Mouse (Mus musculus): ENCODE data around the gene Zfp239.

Zfp239 gene

DNA sequence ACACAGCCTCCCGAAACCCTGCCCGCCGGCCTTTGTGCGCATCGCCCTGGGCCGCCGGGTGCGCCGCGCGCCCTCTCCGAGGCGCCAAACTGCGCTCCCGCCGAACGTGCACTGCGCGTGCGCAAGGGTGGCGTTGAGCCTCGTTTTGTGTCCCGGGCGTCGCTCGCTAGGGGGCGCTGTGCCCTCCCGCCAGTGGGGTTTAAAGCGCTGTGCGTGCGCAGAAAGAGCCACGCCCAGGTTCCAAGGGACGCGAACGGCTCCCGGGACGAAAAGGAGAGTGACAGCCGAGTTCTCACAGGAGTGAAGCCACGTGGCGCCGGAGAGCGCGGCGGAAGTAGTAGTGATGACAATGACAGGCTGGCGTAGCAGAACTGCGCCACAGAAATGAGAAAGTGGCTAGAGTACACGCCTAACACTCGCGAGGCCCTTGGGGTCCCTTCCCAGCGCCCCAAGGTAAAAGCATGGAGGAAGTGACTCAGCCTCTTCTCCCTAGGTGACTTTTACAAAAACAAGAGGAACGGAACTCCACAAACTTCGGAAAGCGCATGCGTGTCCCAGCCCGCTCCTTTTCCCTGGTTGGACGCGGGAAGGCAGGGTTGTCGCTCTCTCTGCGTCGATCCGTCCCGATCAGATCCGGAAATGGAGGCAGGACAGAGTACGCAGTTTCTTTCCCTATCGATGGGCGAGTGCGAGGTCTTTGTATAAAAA lies 17.7 kb downstream of the Zfp239 start:
- peak; percentile 100 for DNase-seq

DNA sequence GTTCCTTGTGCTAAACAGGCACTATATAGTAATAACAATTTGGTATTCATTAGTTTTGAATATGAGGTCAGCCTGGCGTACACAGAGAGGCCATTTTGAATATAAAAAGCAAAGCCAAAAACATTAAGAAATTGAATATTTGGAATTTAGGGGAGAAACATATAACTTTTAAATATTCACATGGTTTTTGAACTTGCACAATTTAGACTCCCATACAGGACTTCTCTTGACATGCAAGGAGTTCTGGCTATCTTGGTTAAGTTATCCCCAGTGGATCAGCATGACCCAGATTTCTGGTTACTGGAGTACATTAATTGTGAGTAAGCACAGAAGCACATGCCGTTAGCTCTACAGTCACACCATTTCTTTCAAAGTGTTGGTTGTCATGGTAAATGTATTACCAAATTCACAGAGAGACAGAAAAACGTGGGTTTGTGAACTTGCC lies 18.5 kb downstream of the Zfp239 start:
- DNase-seq: no peak

DNA sequence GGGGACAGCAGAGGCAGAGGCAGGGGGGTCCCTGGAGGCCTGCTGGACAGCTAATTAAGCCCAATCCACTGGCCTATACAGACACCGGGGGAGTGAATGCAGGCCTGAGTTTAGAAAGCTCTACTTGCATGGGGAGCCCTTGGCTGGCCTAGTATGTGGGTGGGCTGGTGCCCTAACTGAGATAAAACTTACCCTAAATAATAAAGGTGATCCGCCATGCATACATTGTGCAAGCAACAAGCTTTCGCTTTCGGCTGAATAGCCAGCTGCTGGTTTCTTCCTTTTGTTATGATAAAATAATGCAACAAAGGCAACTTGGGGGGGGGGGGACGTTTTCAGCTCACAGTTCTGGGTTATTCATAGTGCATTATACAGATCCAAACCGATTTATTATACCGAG lies 19.3 kb downstream of the Zfp239 start:
- DNase-seq: no peak

DNA sequence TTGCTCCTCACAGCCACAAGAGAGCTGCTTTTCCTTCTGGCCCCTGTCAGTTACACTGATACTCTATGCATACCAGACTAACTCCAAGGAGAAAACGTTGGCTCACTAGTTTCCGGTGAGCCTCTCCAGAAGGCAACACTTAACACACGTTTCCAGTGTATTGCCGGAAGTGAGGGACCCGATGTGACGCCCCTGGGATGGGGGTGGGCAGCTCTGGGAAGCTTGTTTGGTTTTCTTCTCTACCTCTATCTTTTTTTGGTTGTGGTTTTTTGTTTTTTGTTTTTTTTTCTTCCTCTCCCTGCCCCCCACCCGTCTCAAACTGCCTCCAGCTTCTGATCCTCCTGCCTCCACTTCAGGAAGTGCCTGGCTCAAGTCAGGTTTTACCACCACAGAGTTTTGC lies 20.1 kb downstream of the Zfp239 start:
- no peak for DNase-seq

DNA sequence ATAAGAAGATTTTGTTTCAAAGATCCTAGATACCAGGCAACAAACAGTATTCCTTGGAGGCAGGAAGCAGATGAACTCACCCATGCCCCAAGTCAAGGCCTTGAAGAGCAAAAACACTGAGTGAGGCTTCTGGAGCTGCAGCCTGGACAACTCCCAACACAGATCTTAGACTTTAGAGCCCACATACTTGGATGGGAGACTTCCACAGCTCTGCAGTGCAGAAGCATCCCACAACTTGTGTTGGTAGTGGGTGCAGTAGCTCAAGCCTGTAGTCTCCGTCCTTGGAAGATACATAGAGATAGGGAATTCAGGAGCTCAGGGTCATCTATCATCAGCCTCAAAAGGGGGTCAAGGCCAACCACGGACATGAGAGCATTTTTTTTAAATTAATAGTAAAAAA lies 24.0 kb downstream of the Zfp239 start:
- DNase-seq: no peak

DNA sequence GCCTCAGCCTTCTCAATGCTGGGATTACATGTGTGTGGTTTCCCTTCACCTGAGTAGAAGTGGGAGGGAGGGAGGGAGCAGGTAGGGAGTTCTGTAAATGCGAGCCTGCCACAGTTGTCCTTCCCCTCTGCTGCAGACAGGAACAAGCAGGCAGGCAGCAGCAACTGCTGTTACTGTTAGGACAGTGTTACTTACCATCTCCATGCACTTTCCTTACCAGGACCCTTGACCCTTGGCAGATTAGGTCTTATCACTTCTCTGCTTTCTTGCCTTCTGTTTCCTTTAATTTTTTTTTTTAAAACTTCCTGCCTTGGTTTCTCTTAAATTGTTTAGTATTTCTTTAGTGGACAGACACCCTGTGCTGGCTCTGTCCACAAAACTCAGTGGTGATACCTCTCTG lies 26.1 kb downstream of the Zfp239 start:
- no peak for DNase-seq

DNA sequence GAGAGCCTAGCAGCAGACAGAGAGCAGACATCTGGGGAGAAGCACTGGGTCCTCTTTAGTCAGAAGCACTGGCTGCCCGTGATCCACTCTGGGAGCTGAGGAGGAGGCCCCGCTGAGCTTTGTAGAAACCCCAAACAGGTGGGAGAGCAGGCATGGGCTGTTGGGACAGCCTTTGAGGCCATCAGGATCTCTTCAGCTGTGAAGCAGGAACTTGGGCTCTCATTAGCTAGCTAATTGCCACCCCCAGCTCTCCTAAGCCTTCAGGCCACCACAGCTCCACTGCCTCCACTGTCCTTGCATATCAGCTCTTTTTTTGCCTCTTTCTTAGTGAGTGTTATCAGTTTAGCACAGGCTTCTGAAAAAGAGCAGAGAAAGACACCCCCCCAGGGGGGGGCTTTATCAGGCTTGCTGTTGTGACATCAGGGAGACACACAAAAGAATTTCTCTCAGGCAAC lies 26.8 kb downstream of the Zfp239 start:
- no peak for DNase-seq

DNA sequence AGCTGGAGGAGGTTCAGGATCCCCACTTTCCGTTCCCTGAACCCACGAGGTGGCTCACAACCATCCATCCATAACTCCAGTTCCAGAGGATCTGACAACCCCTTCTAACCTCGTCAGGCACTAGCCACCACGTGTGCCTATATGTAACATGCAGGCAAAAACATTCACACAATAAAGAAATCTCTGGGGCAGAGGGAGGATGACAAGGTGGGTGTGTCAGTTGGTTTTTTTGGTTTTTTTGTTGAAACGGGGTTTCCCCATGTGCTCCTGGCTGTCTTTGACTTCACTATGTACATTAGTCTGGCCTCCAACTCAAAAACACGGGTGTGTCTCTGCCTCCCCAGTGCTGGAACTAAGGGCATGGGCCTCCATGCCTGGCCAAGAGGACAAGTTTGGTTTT lies 28.4 kb downstream of the Zfp239 start:
- DNase-seq: no peak

DNA sequence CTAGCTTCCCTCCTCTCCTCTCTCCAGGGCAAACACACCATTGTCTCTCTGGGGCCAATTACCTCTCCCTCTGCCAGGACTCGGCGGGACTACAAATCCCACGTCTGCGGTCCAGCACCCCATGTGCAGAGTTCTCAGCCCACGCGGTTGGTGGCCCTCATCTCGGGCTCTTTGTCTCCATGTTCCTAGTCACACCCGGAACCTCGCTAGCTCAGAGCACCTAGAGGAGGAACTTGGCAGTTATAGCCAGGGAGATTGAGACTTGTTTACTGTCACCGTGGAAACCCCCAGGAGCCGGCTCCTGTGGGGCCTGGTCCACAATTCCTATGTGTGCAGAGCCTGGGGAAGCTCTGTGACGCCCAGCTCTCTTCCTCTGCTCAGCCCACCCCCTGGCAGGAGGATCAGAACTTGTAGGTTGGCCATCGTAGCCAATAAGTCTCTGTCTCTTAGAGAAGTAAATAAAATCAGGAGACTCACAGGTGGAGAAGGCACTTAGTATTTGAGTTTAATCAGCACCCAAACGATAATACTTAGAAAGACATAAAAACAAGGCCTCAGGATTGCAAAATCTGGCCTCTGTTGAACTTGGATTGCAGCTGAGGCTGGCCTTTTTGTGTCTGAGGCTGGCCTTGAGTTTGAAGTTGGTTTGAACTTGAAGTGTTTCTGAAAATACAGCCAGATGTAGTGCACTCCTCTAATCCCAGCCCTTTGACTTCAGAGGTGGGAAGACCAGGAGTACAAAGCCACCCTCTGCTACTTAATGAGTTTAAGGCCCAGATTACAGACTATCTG lies 29.7 kb downstream of the Zfp239 start:
- peak; percentile 8 for DNase-seq

DNA sequence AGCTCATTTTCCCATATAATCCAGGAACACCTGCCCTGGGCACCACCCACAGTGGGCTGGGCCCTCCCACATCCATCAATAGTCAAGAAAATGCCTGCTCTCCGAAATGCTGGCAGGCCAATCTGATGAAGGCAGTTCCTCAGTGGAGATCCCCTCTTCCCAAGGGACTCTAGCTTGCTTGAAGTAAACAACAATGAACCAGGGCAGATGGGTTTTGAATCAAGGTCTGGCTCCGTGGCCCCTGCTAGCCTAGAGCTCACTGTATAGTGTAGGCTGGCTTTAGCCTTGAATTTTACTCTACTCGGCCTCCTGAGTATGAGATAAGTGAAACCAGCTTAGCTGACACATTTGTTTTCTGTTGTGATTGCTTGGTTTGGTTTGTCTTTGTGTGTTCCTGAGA lies 30.5 kb downstream of the Zfp239 start:
- DNase-seq: no peak

DNA sequence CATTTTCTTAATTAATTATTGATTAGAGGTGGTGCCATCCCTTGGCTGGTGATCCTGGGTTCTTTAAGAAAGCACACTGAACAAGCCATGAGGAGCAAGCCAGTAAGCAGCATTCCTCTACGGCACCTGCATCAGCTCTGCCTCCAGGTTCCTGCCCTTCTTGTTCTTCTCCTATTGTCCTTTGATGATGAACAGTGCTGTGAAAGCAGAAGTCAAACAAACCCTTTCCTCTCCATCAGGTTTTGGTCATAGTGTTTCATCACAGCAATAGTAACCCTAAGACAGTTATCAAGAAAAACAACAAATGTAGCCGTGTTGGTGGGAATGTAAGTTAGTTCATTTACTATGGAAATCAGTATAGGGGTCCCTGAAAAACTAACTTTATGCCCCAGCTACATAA lies 31.5 kb downstream of the Zfp239 start:
- no peak for DNase-seq

DNA sequence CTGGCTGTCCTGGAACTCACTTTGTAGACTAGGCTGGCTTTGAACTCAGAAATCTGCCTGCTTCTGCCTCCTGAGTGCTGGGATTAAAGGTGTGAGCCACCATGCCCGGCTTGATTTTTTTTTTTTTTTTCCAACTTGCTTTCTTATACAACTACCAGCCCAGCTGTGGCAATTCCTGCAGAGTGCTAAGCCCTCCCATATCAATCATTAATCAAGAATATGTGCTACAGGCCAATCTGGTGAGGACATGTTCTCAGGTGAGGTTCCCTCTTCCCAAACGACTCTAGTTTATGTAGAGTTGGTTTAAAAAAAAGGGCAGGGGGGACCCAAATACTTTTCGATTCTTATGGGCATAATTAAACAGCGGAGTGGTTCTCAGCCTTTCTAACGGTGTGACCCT lies 35.9 kb downstream of the Zfp239 start:
- no peak for DNase-seq

DNA sequence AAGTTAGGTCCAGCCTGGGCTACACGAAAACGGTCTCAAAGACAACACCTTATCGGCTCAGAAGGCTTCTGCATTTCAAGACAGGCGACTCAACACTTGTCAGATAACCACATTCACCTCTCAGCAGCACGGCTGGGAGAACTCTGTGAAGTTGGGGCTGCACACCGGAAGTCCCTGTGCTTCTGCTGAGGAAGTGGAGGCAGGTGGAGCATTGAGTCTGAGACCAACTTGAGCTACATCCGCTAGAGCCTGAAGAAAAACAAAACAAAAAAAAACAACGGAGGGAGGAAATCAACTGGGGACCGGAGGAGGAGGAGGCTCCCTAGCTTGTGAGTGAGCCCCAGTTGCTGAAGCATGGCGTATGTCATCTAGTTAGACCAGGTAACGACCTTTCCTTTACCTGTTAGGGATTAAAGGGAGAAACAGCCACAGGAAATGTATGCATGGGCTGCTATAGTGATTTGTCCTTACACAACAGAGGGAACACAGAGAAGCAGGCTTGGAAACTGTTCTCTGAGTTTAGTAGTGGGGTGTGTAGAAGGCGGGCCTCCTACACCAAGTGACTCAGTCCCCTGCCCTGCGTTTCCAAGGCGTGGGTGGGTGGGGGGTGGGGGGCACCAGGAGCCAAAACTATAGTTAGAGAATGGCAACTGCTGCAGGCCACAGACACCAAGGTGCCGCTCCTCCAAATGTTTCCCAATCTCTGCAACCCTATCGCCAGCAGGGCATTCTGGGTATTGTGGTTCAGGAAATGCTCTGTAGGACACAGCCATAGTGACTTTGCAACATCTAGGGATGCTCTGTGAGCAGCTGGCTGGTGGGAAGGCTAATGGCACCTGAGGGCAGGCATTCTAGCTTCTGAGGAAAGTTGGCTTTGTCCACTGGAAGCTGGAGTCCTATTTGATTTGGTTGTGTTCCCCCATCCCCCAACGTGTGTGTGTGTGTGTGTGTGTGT lies 38.5 kb downstream of the Zfp239 start, which contains the start of gene Hnrnpf:
TSS of gene Hnrnpf (plus strand) at position 199 of the 955 bp plus-strand sequence.
- no peak for DNase-seq

DNA sequence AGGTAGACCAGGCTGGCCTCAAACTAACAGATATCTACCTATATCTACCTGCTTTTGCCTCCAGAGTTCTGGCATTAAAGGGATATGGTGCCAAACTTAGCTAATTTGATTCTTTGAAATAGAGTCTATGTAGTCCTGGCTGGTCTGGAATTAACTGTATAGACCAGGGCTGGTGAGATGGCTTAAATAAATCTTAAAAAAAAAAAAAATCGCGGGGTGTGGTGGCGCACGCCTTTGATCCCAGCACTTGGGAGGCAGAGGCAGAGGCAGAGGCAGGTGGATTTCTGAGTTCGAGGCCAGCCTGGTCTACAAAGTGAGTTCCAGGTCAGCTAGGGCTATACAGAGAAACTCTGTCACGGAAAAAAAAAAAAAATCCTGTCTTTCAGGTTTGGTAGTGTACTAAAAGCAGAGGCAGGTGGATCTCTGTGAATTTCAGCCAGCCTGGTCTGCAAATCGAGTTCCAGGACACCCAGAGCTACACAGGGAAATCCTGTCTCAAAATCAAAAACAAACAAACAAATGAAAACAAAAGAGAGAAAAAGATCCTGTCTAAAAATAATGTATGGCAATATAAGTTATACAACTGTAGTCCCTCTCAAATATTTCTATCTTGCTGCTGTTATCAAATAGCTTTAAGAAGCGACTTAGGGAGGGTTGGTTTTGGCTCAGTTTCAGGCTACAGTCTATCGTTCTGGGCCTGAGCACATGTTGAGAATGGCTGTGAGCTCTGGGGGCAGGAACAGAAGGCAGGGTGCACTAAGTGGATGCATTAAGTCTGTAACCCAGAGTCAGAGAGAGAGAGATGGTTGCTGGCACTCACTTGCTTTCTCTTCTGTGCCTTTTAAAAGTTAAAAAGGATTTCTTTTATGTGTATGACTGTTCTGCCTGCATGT lies 39.9 kb downstream of the Zfp239 start:
- no peak for DNase-seq

DNA sequence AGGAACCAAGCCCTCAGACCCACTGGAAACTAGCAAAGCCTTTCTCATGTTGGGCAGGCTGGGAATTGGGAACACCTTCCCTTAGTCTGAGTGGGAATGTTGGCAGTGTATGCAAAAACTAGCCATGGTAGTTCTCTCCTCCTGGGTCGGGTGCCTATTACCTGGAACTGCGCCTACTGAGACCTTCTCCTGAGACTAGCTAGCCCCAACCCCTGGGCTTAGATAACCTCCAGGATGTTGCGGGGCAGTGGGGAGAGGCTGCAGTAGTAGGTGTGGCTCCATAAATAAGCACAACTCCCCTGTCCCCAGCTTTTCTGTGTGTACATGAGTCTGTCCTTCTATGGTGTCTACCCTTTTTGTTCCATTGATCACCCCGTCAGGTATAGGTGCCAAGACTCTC lies 40.7 kb downstream of the Zfp239 start:
- no peak for DNase-seq

DNA sequence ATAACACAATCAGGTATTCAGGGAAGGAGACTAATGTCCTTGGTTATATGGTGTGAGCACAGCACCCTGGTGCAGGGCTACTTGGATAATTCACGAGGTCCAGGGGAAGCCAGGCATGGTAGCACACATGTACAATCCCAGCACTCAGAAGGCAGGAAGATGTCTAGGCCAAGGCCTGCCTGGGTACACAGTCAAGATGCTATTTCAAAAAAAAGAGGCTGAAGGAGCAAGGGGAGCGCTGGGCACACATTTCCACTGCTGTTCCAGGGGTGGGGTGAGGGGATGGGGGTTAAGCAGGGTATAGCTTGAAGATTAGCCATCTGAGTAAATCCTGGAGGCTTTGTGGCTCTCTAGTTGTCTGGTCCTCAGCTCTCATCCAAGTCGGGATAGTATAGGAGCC lies 41.9 kb downstream of the Zfp239 start:
- no peak for DNase-seq

DNA sequence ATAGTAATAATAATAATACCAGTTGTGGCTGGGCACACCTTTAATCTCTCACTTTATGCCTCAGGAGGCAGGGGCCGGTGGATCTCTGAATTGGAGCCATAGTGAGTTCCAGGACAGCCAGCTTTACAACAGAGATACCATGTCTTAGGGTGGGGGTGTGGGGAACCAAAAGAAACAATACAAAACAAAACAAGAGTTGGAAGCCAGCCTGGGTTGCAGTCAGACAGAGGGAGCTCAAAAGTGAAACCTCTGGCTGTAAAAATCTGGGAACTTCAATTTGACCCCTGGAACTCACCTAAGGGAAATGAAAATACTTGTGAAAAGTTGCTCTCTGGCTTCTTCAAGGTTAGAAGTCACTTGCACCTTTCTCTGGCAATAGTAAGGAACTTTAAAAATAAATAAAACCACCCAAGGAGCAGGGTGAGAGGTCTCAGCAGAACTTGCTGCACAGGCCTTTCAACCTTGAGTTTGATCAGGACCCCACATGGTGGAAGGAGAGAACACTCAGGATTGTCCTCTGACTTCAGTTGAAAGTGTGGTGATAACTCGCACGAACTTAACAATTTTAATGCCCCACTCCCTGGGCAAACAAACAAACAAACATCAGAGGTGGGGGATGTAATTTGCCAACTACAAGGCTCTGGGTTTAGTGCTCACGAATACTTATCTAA lies 43.5 kb downstream of the Zfp239 start:
- DNase-seq: no peak

DNA sequence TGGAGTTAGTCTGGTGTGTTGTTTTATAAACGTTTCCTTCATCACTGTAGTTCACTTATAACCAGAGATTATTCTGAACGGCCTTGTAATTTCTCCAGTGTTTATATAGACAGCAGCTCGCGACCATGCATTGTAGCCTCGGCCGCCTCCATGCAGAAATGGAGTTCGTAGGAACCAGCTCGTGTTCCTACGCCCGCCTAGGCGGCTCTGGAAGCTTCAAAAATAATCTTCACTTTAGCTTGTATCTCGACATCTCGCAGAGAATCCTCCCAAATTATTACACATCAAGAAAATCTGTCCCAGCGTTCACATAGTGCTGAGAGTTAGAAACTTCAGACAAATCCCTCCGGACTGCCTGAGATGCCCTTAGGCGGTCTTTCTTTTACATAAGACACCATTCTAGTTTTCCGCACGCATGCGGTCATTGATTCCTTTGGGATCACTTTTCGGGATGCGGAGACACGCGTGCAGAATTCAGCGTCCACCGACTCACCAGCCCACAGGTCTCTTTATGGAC lies 44.2 kb downstream of the Zfp239 start:
- peak; percentile 63 for DNase-seq

DNA sequence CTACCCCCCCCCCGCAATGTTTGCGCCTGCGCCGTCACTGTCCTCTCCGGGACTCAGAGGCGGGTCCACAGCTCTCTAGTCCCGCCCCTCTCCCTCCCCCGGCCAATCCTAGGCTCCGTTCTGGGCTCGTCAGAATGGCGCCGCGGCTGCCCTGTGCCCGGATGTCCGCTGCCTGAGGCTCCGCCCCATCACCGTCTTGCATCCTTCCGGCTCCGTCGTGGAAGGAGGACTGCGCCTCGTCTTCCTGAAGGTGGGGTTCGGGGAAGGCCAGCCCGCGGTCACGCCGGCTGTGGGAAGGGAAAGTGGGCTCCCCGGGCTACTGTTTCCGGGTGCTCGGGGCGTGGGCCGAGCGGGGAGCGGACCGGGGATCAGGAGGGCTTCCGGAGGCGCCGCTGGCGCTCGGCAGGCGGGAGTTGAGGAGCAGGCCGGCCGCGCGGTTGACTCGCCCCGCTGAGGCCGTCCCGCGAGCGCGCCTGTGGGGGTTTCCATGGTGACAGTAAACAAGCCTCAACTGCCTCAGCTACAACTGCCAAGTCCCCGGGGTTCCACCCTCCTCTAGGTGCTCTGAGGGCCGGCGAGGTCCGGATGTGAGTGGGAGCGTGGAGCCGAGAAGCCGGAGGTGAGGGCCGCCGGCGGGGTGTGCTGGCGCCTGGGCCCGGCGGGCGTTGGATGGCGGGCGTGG lies 44.8 kb downstream of the Zfp239 start:
- DNase-seq: peak; percentile 99

DNA sequence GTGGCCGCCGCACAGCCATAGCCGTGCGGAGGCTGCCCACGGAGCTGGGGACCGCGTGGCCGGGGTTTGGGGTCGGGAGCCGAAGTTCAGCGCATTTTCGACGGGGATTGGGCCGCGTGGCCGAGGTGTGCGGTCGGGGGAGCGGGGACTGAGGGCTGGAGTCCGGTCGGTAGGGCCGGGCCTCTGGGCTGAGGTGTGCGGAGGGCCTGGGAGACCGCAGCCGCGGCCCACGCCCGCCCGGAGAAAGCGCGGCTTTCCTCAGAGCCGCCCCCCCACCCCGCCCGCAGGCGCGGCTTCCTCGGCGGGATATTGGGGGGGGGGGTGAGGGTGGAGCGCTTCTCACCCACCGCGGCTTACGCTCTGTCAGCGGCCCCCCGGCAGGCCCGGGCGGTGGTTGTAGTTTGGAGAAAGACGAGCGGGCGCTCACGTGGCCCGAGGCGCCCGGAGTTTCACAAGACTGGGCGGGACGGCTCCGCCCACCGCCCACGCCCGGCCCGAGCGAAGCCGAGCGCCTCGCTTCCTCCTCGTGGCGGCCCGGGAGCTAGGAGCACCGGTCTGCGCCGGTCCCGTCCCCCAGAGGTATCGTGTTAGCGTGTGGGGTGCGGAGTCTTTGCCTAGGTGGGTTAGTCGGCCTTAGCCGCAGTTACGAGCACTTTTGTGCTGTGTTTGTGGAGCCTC lies 45.5 kb downstream of the Zfp239 start:
- DNase-seq: peak; percentile 94
